Mouse (Mus musculus) liver, embryonic 14.5 days (tissue): ENCODE results near the gene Msi2. TPM values are rescaled to one million over a fixed set of nuclear protein-coding genes. Genes with fewer than 3 reads are reported as not detected.

Source experiments
- ATAC-seq: fragments of 200-750 bp; cut with Nextera tagmentation; 2 replicates; pipeline ENCODE4 v1.8.0; 2017; ENCODE audit warnings: moderate number of reproducible peaks, mild to moderate bottlenecking, moderate library complexity; ENCODE audit not compliant: insufficient read depth
- DNase-seq, 3 experiments: peaks; one replicate each; pipeline ENCODE4 v3.0.0-alpha.2; 2012 to 2013; ENCODE audit warnings: low read depth in 3 of 3, low spot score in 3 of 3
- H3K27ac ChIP-seq: fragments of 300-500 bp; sonication (generic); 2 replicates; pipeline ENCODE4 v1.5.1; 2014; ENCODE audit warnings: moderate library complexity, mild to moderate bottlenecking, control low read depth, inconsistent platforms
- H3K27me3 ChIP-seq: fragments of 300-500 bp; sonication (generic); 2 replicates; pipeline ENCODE4 v1.6.1; 2014; ENCODE audit warnings: mild to moderate bottlenecking, low read length, moderate library complexity; ENCODE audit not compliant: control insufficient read depth, insufficient read depth
- H3K36me3 ChIP-seq: fragments of 300-500 bp; sonication (generic); replicated peaks from 2 replicates; pipeline ENCODE4 v1.6.1; 2014; ENCODE audit warnings: low read depth; ENCODE audit not compliant: control insufficient read depth, insufficient read depth
- H3K4me1 ChIP-seq, 2 experiments: fragments of 200-500 bp in 1 of 2; fragments of 300-500 bp in 1 of 2; sonication (generic) in 1 of 2; replicated peaks; 2 replicates each; pipeline ENCODE4 v1.6.1; 2012 to 2014; ENCODE audit warnings: antibody characterized with exemption in 1 of 2, inconsistent platforms in 1 of 2, low read length in 1 of 2; ENCODE audit not compliant: control insufficient read depth in 2 of 2, insufficient read depth in 2 of 2
- H3K4me2 ChIP-seq: fragments of 300-500 bp; sonication (generic); 2 replicates; pipeline ENCODE4 v1.6.1; 2014; ENCODE audit warnings: low read depth, mild to moderate bottlenecking, control low read depth, moderate library complexity
- H3K4me3 ChIP-seq, 2 experiments: fragments of 200-500 bp in 1 of 2; fragments of 300-500 bp in 1 of 2; sonication (generic) in 1 of 2; 2 replicates each; pipeline ENCODE4 v1.5.1; 2012 to 2014; ENCODE audit warnings: low read depth in 2 of 2, low read length in 2 of 2, mild to moderate bottlenecking in 2 of 2, control low read depth in 1 of 2, inconsistent platforms in 1 of 2, moderate library complexity in 1 of 2; ENCODE audit not compliant: insufficient read depth in 1 of 2
- H3K9ac ChIP-seq: fragments of 300-500 bp; sonication (generic); replicated peaks from 2 replicates; pipeline ENCODE4 v1.6.1; 2014; ENCODE audit warnings: mild to moderate bottlenecking, control low read depth, moderate library complexity
- H3K9me3 ChIP-seq: fragments of 300-500 bp; sonication (generic); 2 replicates; pipeline ENCODE4 v1.6.1; 2016; ENCODE audit warnings: low read length, mixed read lengths; ENCODE audit not compliant: control insufficient read depth
- CTCF ChIP-seq: IDR thresholded peaks from 2 replicates; pipeline ENCODE4 v1.5.1; 2016; ENCODE audit warnings: antibody characterized with exemption, low read depth, control low read depth
- EP300 ChIP-seq: IDR thresholded peaks from 2 replicates; pipeline ENCODE4 v1.6.1; 2016; ENCODE audit warnings: antibody characterized with exemption, low read depth
- WGBS: fragments of 180-500 bp; shearing (Covaris S2); extraction: QIAGEN DNeasy Blood & Tissue Kit; methylation state at CpG from one replicate; pipeline ENCODE4 v1.1.7; 2014; ENCODE audit not compliant: insufficient replicate concordance; 5-methylcytosine and 5-hydroxymethylcytosine counted together
- polyA plus RNA-seq, 2 experiments: library from polyadenylated mRNA; depleted of rRNA in 1 of 2; stranded (reverse) in 1 of 2; unstranded in 1 of 2; fragments of >200 nt; fragmentation: Nextera tagmentation in 1 of 2; extraction: Ambion mirVana in 1 of 2; gene quantifications; 2 replicates each; pipeline versions ENCODE4 v1.2.1 to v1.2.3; 2012 to 2014

The Msi2 gene
- polyA plus RNA-seq, 2 experiments, result 2.1 to 6.2 TPM

DNA sequence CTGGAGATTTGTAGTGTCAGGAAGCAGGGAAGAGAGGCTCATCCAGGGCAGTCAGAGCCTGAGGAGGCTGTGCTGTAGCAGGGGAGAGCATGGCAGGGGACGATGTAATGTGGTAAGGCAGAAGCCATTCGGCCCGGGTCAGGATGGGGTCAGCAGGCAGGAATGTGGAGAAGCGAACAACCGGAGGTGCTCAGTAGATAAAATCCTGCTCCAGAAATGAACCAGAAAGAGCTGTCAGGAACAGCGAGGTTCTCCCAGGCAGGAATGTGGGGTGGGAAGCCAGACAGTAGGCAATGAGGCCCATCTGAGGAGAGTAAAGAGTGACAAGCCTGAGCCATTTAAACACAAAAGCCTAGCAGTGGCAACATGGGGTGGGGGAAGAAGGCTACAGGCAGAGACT, 157.1 kb downstream of the Msi2 start:
- DNase-seq (no peak), ATAC-seq (no peak)
- Histone ChIP-seq H3K4me2 (no peak overlapping the region), H3K27ac (no peak overlapping the region), H3K9me3 (no peaks in the 10 kb centered on the region), H3K4me1 (peaks cover 14 to 42% of the 10 kb centered on the region in 2 experiments), H3K27me3 (no peaks in the 10 kb centered on the region), H3K9ac (no peak overlapping the region), H3K4me3 (no peak overlapping the region), H3K36me3 (no peaks in the 10 kb centered on the region)
- WGBS, result 61% methylated on average over 6 of the region's 6 CpGs
- TF ChIP-seq EP300 (no peak), CTCF (no peak)

DNA sequence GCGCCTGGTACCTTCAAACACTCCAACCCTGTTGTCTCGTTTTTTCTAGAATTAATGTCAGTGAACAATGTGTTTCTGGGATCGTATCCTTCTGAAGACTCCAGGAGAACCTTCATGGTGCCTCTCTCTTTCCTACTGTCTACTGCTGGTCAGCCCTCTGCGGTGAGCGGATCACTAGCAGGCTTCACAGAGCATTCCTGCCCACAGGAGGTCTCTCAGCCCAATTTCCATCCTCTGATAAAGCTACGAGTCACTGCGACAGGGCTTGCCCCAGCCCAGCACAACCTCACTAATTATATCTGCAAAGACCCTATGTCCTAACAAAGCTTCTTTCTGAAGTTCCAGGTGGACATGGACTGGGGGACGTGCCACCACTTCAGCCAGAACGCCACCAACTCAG, 157.7 kb downstream of the Msi2 start:
- no peak for DNase-seq
- 64% methylated on average over 9 of the region's 9 CpGs for WGBS

DNA sequence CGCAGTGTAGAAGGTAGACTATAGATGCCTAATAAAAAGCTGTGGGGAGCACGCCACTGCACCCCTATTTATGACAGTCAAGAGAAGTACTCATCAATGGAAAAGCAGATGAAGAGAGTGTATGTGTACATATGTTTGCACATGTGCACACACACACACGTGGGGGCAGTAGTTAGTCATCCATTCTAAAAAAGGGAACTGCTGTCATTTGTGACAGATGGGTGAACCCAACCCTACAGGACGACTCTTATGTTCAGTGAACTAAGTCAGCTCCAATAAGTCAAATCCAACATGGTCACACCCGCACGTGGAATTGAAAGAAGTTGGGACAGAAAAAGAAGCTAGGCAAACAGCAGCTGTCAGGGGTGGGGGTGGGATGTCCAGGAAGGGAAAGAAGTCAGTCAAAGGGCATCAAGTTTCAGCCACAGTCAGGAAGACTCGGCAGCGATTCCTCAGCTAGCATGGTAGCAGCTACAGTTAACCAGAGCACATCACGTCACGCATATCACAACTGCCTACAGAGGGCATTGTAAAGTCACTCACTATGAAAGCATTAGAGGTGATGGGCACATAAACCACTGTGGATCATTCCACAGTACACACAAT, 158.8 kb downstream of the Msi2 start:
- H3K27me3 ChIP-seq, result no peaks in the 10 kb centered on the region
- H3K4me2 ChIP-seq, result no peak overlapping the region
- no peak for DNase-seq
- peaks cover 26 to 59% of the 10 kb centered on the region in 2 experiments for H3K4me1 ChIP-seq
- no peak overlapping the region for H3K9ac ChIP-seq
- TF ChIP-seq EP300, result no peak
- TF ChIP-seq CTCF, result no peak; the same call in 1 of the 2 replicates
- H3K36me3 ChIP-seq, result no peaks in the 10 kb centered on the region
- no peak overlapping the region for H3K4me3 ChIP-seq
- 45% methylated on average over 10 of the region's 10 CpGs for WGBS
- H3K27ac ChIP-seq, result no peak overlapping the region
- ATAC-seq, result no peak
- no peaks in the 10 kb centered on the region for H3K9me3 ChIP-seq

More for the DNA sequence above, 157.7 kb downstream of the Msi2 start:
- Histone ChIP-seq H3K36me3 (no peaks in the 10 kb centered on the region), H3K27ac (no peak overlapping the region), H3K4me2 (no peak overlapping the region), H3K4me1 (peaks cover 15 to 47% of the 10 kb centered on the region in 2 experiments), H3K4me3 (no peak overlapping the region), H3K9me3 (no peaks in the 10 kb centered on the region), H3K9ac (no peak overlapping the region), H3K27me3 (no peaks in the 10 kb centered on the region)
- ATAC-seq, result no peak
- TF ChIP-seq EP300 (no peak), CTCF (no peak)

DNA sequence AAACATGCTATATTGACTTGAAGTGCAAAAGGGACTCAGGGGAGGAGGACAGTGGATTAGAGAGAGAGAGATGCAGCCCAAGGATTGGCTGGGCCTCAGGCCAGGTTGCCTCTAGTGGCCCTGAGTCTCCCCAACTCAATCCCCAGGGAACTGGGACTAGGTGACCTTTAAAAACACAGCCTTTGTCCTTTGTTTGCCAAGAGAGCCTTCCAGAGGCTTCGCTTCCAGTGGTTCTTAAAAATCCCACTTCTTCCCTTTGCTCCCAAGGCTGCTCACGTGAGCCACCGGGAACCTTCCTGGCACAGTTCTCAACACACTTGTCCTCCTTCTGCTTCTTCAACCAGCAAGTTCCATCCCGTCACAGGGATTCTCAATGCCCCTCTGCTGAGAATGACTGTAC, 159.6 kb downstream of the Msi2 start:
- ATAC-seq (no peak), DNase-seq (no peak)
- H3K9me3 ChIP-seq, result no peaks in the 10 kb centered on the region
- no peak overlapping the region for H3K9ac ChIP-seq
- no peaks in the 10 kb centered on the region for H3K27me3 ChIP-seq
- H3K4me2 ChIP-seq, result no peak overlapping the region
- no peak overlapping the region for H3K27ac ChIP-seq
- TF ChIP-seq EP300 (no peak), CTCF (no peak)
- H3K4me1 ChIP-seq, result peaks cover 33 to 66% of the 10 kb centered on the region in 2 experiments
- WGBS, result 74% methylated on average over 4 of the region's 4 CpGs
- no peak overlapping the region for H3K4me3 ChIP-seq
- no peaks in the 10 kb centered on the region for H3K36me3 ChIP-seq

DNA sequence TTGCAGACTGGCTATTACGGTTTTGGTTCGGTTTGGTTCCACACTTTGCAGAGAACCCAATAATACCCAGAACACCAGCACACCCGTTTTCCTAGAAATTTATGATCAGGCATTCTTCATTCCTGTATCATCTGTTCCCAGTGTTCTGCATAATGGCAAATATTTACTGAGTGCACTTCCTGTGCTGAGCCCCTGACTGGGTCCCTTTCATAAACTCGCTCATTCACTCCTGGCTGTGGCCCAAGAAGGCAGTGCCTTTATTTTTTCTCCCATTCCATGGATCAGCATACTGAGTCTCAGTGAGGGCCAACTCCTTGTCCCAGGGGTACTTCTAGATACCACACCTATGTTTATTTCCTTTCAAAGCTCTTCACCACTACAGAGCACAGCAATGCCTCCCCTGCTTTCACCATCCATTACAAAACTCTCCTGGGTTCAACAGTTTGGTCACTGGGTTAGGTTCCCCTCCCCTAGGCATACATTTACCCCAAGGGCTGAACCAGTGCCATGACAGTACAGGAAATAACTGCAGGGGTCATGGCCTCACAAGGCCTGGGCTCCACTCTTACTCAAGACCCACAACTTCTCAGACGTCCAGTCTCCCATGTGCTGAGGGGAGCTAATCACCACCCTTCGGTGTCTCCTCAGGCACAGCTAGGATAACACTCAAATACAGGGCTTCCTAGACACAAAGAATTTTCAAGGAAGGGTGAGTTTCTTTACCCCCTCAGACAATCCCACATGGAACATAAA, 160.3 kb downstream of the Msi2 start:
- 53% methylated on average over 6 of the region's 6 CpGs for WGBS
- Histone ChIP-seq H3K4me3 (no peak overlapping the region), H3K9ac (no peak overlapping the region), H3K36me3 (no peaks in the 10 kb centered on the region), H3K27ac (no peak overlapping the region), H3K4me2 (no peak overlapping the region; the same call in 1 of the 2 replicates), H3K4me1 (peaks cover 38 to 74% of the 10 kb centered on the region in 2 experiments), H3K9me3 (no peaks in the 10 kb centered on the region), H3K27me3 (no peaks in the 10 kb centered on the region)
- TF ChIP-seq CTCF, result no peak
- TF ChIP-seq EP300, result no peak
- no peak; the same call in 1 of the 2 replicates for ATAC-seq
- no peak for DNase-seq
